10 mouse cellular contexts compared by ENCODE assay signal in the genomic region with DNA sequence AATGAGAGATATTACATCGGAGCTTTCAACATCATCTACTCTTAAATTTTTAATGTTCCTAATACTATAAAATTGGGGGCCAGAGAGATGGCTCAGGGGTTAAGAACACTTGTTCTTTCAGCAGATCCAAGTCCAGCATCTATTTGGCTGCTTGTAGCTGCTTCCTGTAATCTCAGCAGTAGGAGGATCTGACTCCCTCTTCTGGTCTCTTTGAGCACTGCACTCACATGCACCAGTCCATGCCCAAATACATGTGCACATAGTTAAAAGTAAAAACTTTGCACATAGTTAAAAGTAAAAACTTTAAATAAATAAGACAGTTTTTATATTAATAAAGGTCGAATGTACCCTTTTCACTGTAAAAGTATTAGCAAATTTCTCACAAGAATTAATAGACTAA.
DNase-seq lines count a peak whose midpoint lies in the region; ATAC-seq and TF ChIP-seq lines count a peak whose summit lies in the region.
"Had no signal": no experiment of that assay in that cellular context is flagged by ENCODE, and none has a peak within 500 bp of the region (broad histone marks: within the 10 kb centered on the region; RNA-seq: fewer than 3 reads in every experiment).

No protein-coding gene starts in this region.

- no peak overlapping the region for H3K4me3 ChIP-seq in left cerebral cortex, adult 2 months
- H3K4me3 ChIP-seq: heart, embryonic 15.5 days had no signal

- H3K27ac ChIP-seq in left cerebral cortex, adult 2 months: no peak overlapping the region
- H3K27ac ChIP-seq: heart, embryonic 15.5 days had no signal

- ATAC-seq in cerebellum, adult (ENCODE audit: insufficient number of reproducible peaks, low FRiP score, low TSS enrichment): no peak

- peak; percentile 6 for DNase-seq in cerebellum, adult 8-10 months
- no peak for DNase-seq in left cerebral cortex, adult 2 months (ENCODE audit: extremely low spot score in 1 of 2, low spot score in 2 of 2)
- no peak for DNase-seq in left cerebral cortex, adult 9 months (ENCODE audit: low spot score in 2 of 2)
- peak; percentile 2 for DNase-seq in c-Kit-negative CD71-positive TER-119-positive erythroid progenitor cells, embryonic 14.5 days (ENCODE audit: low read depth, low spot score)
- DNase-seq in lung, postnatal 25 days (ENCODE audit: low spot score): peak; percentile 32
- DNase-seq in thymus, postnatal 25 days: no peak
- DNase-seq in spleen, adult 12 weeks (ENCODE audit: low spot score): no peak
- DNase-seq: right cerebral cortex, postnatal 25 days had no signal

- peak; percentile 41 for TF ChIP-seq CTCF in left cerebral cortex, adult 2 months (IDR thresholded peaks at IDR 0.05)

- intact Hi-C loops in left cerebral cortex, adult 2 months (cut with DNase I): no loop called here

Comparison
In these comparisons a context has a peak if more than half of its experiments do, and no peak if none do; other contexts are left out.
1. DNase-seq: peak in cerebellum, adult 8-10 months (single experiment), c-Kit-negative CD71-positive TER-119-positive erythroid progenitor cells, embryonic 14.5 days (single experiment) and lung, postnatal 25 days (single experiment); none in left cerebral cortex, adult 2 months (0 of 2), left cerebral cortex, adult 9 months (0 of 2), thymus, postnatal 25 days (single experiment) and spleen, adult 12 weeks (single experiment).